Mouse (Mus musculus) kidney, embryonic 16.5 days (tissue): ENCODE measurements around the gene Ifna15. TPM values are rescaled to one million over a fixed set of nuclear protein-coding genes. Genes with fewer than 3 reads are reported as not detected.

Experiments used
- ATAC-seq: fragments of 200-750 bp; cut with Nextera tagmentation; 2 replicates; pipeline ENCODE4 v1.8.0; 2017; ENCODE audit warnings: moderate TSS enrichment; ENCODE audit not compliant: low FRiP score, low TSS enrichment
- H3K27ac ChIP-seq: fragments of 300-500 bp; sonication (generic); 2 replicates; pipeline ENCODE4 v1.5.1; 2014; ENCODE audit warnings: low read length
- H3K27me3 ChIP-seq: fragments of 300-500 bp; sonication (generic); 2 replicates; pipeline ENCODE4 v1.6.1; 2014; ENCODE audit warnings: low read length, control low read depth, mixed read lengths; ENCODE audit not compliant: insufficient read depth
- H3K36me3 ChIP-seq: fragments of 300-500 bp; sonication (generic); 2 replicates; pipeline ENCODE4 v1.6.1; 2014; ENCODE audit warnings: low read length, control low read depth, mixed read lengths; ENCODE audit not compliant: insufficient read depth
- H3K4me1 ChIP-seq: fragments of 300-500 bp; sonication (generic); 2 replicates; pipeline ENCODE4 v1.6.1; 2014; ENCODE audit warnings: low read length, control low read depth, mixed read lengths; ENCODE audit not compliant: insufficient read depth
- H3K4me2 ChIP-seq: fragments of 300-500 bp; sonication (generic); replicated peaks from 2 replicates; pipeline ENCODE4 v1.6.1; 2014; ENCODE audit warnings: low read depth, low read length
- H3K4me3 ChIP-seq: fragments of 300-500 bp; sonication (generic); 2 replicates; pipeline ENCODE4 v1.5.1; 2014; ENCODE audit warnings: mild to moderate bottlenecking, low read length
- H3K9ac ChIP-seq: fragments of 300-500 bp; sonication (generic); replicated peaks from 2 replicates; pipeline ENCODE4 v1.6.1; 2014; ENCODE audit warnings: low read length
- H3K9me3 ChIP-seq: fragments of 300-500 bp; sonication (generic); 2 replicates; pipeline ENCODE4 v1.6.1; 2016; ENCODE audit warnings: low read length, control low read depth
- WGBS: fragments of 180-500 bp; shearing (Covaris S2); extraction: QIAGEN DNeasy Blood & Tissue Kit; methylation state at CpG from one replicate; pipeline ENCODE4 v1.1.7; 2014; 5-methylcytosine and 5-hydroxymethylcytosine counted together
- polyA plus RNA-seq: library from polyadenylated mRNA; unstranded; fragments of >200 nt; fragmentation: Nextera tagmentation; extraction: Ambion mirVana; gene quantifications from 2 replicates; pipeline ENCODE4 v1.2.1, GENCODE M21; 2015

The Ifna15 gene
- polyA plus RNA-seq, 1 experiment from 2014 or later = not detected

GRCm38 (mm10) chr4:88535742-88536141, 22.3 kb downstream of the Ifna15 start:
- no peaks in the 10 kb centered on the region for H3K27me3 ChIP-seq
- no peak for ATAC-seq
- 100% methylated on average over 1 of the region's 1 CpGs for WGBS

GRCm38 (mm10) chr4:88534903-88535302, 23.1 kb downstream of the Ifna15 start:
- H3K9me3 ChIP-seq = no peaks in the 10 kb centered on the region
- no peak for ATAC-seq
- whole genome bisulfite sequencing = 89% methylated on average over 1 of the region's 1 CpGs

More at GRCm38 (mm10) chr4:88535742-88536141, 22.3 kb downstream of the Ifna15 start:
- Histone ChIP-seq H3K4me3 (no peak overlapping the region), H3K4me2 (no peak overlapping the region), H3K4me1 (no peaks in the 10 kb centered on the region), H3K9me3 (no peaks in the 10 kb centered on the region), H3K36me3 (no peaks in the 10 kb centered on the region), H3K27ac (no peak overlapping the region), H3K9ac (no peak overlapping the region)

GRCm38 (mm10) chr4:88533499-88533898, 24.5 kb downstream of the Ifna15 start:
- WGBS = 98% methylated on average over 2 of the region's 2 CpGs
- no peaks in the 10 kb centered on the region for H3K27me3 ChIP-seq
- H3K4me1 ChIP-seq = no peaks in the 10 kb centered on the region
- no peaks in the 10 kb centered on the region for H3K36me3 ChIP-seq
- H3K4me3 ChIP-seq = no peak overlapping the region
- ATAC-seq = no peak
- no peaks in the 10 kb centered on the region for H3K9me3 ChIP-seq
- no peak overlapping the region for H3K27ac ChIP-seq
- no peak overlapping the region for H3K9ac ChIP-seq
- H3K4me2 ChIP-seq = no peak overlapping the region

More at GRCm38 (mm10) chr4:88534903-88535302, 23.1 kb downstream of the Ifna15 start:
- H3K27ac ChIP-seq = no peak overlapping the region
- no peaks in the 10 kb centered on the region for H3K27me3 ChIP-seq
- H3K9ac ChIP-seq = no peak overlapping the region
- no peak overlapping the region for H3K4me3 ChIP-seq
- H3K36me3 ChIP-seq = no peaks in the 10 kb centered on the region
- no peak overlapping the region for H3K4me2 ChIP-seq
- H3K4me1 ChIP-seq = no peaks in the 10 kb centered on the region

GRCm38 (mm10) chr4:88530892-88531291, 27.2 kb downstream of the Ifna15 start:
- no peak overlapping the region for H3K4me2 ChIP-seq
- H3K9me3 ChIP-seq = no peaks in the 10 kb centered on the region
- H3K36me3 ChIP-seq = no peaks in the 10 kb centered on the region
- no peak overlapping the region for H3K4me3 ChIP-seq
- no peaks in the 10 kb centered on the region for H3K27me3 ChIP-seq
- no peaks in the 10 kb centered on the region for H3K4me1 ChIP-seq
- H3K9ac ChIP-seq = no peak overlapping the region
- 61% methylated on average over 2 of the region's 2 CpGs for WGBS
- no peak overlapping the region for H3K27ac ChIP-seq
- ATAC-seq = no peak

GRCm38 (mm10) chr4:88530271-88530670, 27.8 kb downstream of the Ifna15 start:
- WGBS = 69% methylated on average over 4 of the region's 4 CpGs
- no peak overlapping the region for H3K9ac ChIP-seq

GRCm38 (mm10) chr4:88526379-88527049, 31.5 kb downstream of the Ifna15 start:
- Histone ChIP-seq H3K4me1 (no peaks in the 10 kb centered on the region), H3K9ac (no peak overlapping the region), H3K27me3 (no peaks in the 10 kb centered on the region), H3K27ac (no peak overlapping the region), H3K9me3 (no peaks in the 10 kb centered on the region), H3K36me3 (no peaks in the 10 kb centered on the region), H3K4me2 (no peak overlapping the region), H3K4me3 (no peak overlapping the region)
- WGBS = 87% methylated on average over 5 of the region's 5 CpGs
- ATAC-seq = no peak

More at GRCm38 (mm10) chr4:88530271-88530670, 27.8 kb downstream of the Ifna15 start:
- no peak overlapping the region for H3K4me3 ChIP-seq
- no peak overlapping the region for H3K27ac ChIP-seq
- H3K4me1 ChIP-seq = no peaks in the 10 kb centered on the region
- H3K36me3 ChIP-seq = no peaks in the 10 kb centered on the region
- no peak overlapping the region for H3K4me2 ChIP-seq
- no peaks in the 10 kb centered on the region for H3K9me3 ChIP-seq
- no peak for ATAC-seq
- no peaks in the 10 kb centered on the region for H3K27me3 ChIP-seq

- 83% methylated on average over 3 of the region's 3 CpGs for WGBS
- no peaks in the 10 kb centered on the region for H3K4me1 ChIP-seq
- no peak overlapping the region for H3K9ac ChIP-seq
- H3K36me3 ChIP-seq = no peaks in the 10 kb centered on the region
- no peak overlapping the region for H3K4me3 ChIP-seq
- no peaks in the 10 kb centered on the region for H3K27me3 ChIP-seq
- ATAC-seq = no peak
- H3K9me3 ChIP-seq = no peaks in the 10 kb centered on the region
- H3K27ac ChIP-seq = no peak overlapping the region
- H3K4me2 ChIP-seq = no peak overlapping the region
These were observed 32.7 kb downstream of the Ifna15 start for GRCm38 (mm10) chr4:88525393-88525792.

GRCm38 (mm10) chr4:88523241-88523640, 34.8 kb downstream of the Ifna15 start:
- no peak for ATAC-seq
- H3K9me3 ChIP-seq = no peaks in the 10 kb centered on the region
- no peak overlapping the region for H3K27ac ChIP-seq
- H3K4me3 ChIP-seq = no peak overlapping the region
- H3K27me3 ChIP-seq = no peaks in the 10 kb centered on the region
- H3K4me2 ChIP-seq = no peak overlapping the region
- no peak overlapping the region for H3K9ac ChIP-seq
- no peaks in the 10 kb centered on the region for H3K36me3 ChIP-seq
- H3K4me1 ChIP-seq = no peaks in the 10 kb centered on the region

GRCm38 (mm10) chr4:88522674-88523073, 35.4 kb downstream of the Ifna15 start, which contains the start of gene Ifnb1:
Gene Ifnb1, minus strand, starts transcription at chr4:88522774.
- H3K9ac ChIP-seq = no peak within 1 kb of the TSS
- no peaks in the 10 kb centered on the region for H3K36me3 ChIP-seq
- WGBS = 84% methylated on average over 4 of the region's 4 CpGs
- no peaks in the 10 kb centered on the region for H3K27me3 ChIP-seq
- H3K4me2 ChIP-seq = no peak within 1 kb of the TSS
- H3K4me3 ChIP-seq = no peak within 1 kb of the TSS
- no peak for ATAC-seq
- no peaks in the 10 kb centered on the region for H3K4me1 ChIP-seq
- H3K9me3 ChIP-seq = no peaks in the 10 kb centered on the region
- no peak within 1 kb of the TSS for H3K27ac ChIP-seq

- Histone ChIP-seq H3K4me3 (no peak overlapping the region), H3K4me1 (0 out of 2 replicates have a peak, but pooled peaks cover 6% of the 10 kb centered on the region), H3K27ac (no peak overlapping the region), H3K9me3 (no peaks in the 10 kb centered on the region), H3K4me2 (no peak overlapping the region), H3K27me3 (no peaks in the 10 kb centered on the region), H3K36me3 (no peaks in the 10 kb centered on the region), H3K9ac (no peak overlapping the region)
- WGBS = 91% methylated on average over 2 of the region's 2 CpGs
- ATAC-seq = no peak
These were observed 40.1 kb downstream of the Ifna15 start for GRCm38 (mm10) chr4:88517957-88518356.
